Mouse (Mus musculus): ENCODE data around the gene Fahd1. TPM values are rescaled to one million over a fixed set of nuclear protein-coding genes. Genes with fewer than 3 reads are reported as not detected.
A peak's percentile ranks its signal among the peaks of the same experiment; 100 is the strongest.

The Fahd1 gene
- polyA plus RNA-seq, 1 experiment from 2014 or later: 41.2 TPM

GRCm38 (mm10) chr17:24893276-24893675 is 43.1 kb upstream of the Fahd1 start:
- no peak for TF ChIP-seq CTCF (IDR thresholded peaks at IDR 0.05)
- DNase-seq (ENCODE audit: low read depth, low spot score) (no peak), ATAC-seq (no peak)
- in situ Hi-C loops (cut with MboI; ENCODE audit: low pct_unique_long_range_greater_than_20kb): no loop called here
- ChIA-PET POLR2A (no interaction called here), CTCF (no interaction called here)
- H3K27me3 ChIP-seq: no peaks in the 10 kb centered on the region

GRCm38 (mm10) chr17:24892785-24893184 is 42.6 kb upstream of the Fahd1 start:
- ChIA-PET CTCF (no interaction called here), POLR2A (no interaction called here)
- in situ Hi-C loops (cut with MboI; ENCODE audit: low pct_unique_long_range_greater_than_20kb): no loop called here
- no peak for TF ChIP-seq CTCF (IDR thresholded peaks at IDR 0.05)
- ATAC-seq (no peak), DNase-seq (ENCODE audit: low read depth, low spot score) (no peak)
- no peaks in the 10 kb centered on the region for H3K27me3 ChIP-seq

GRCm38 (mm10) chr17:24891321-24891720 is 41.2 kb upstream of the Fahd1 start:
- DNase-seq (ENCODE audit: low read depth, low spot score) (no peak), ATAC-seq (no peak)
- TF ChIP-seq CTCF (IDR thresholded peaks at IDR 0.05): no peak
- ChIA-PET POLR2A (interaction anchor here (0.8 kb wide), 1 partner anchor 9 kb away, joined by 3 read pairs; no protein-coding TSS in a partner anchor), CTCF (interaction anchor here (1.6 kb wide), 1 partner anchor 48 kb away, joined by 3 read pairs; no protein-coding TSS in a partner anchor)
- in situ Hi-C loops (cut with MboI; ENCODE audit: low pct_unique_long_range_greater_than_20kb): no loop called here
- H3K27me3 ChIP-seq: no peaks in the 10 kb centered on the region

- in situ Hi-C loops (cut with MboI; ENCODE audit: low pct_unique_long_range_greater_than_20kb): no loop called here
These were observed 40.3 kb upstream of the Fahd1 start for GRCm38 (mm10) chr17:24890151-24891092.

GRCm38 (mm10) chr17:24888862-24889261 is 38.7 kb upstream of the Fahd1 start:
- DNase-seq (ENCODE audit: low read depth, low spot score) (no peak), ATAC-seq (no peak)
- in situ Hi-C loops (cut with MboI; ENCODE audit: low pct_unique_long_range_greater_than_20kb): loop anchor here (5.0 kb wide), 1 partner anchor 42 kb away; no protein-coding TSS in a partner anchor
- POLR2A ChIA-PET: interaction anchor here (1.0 kb wide), 1 partner anchor 164 kb away, joined by 3 read pairs; the partner anchor contains the start of gene Ndufb10
- TF ChIP-seq CTCF (IDR thresholded peaks at IDR 0.05): no peak
- no peaks in the 10 kb centered on the region for H3K27me3 ChIP-seq
- CTCF ChIA-PET: interaction anchor here (0.9 kb wide), 1 partner anchor 14 kb away, joined by 3 read pairs; no protein-coding TSS in a partner anchor

More at GRCm38 (mm10) chr17:24890151-24891092, 40.3 kb upstream of the Fahd1 start:
- no peak for ATAC-seq
- no peaks in the 10 kb centered on the region for H3K27me3 ChIP-seq
- no peak for DNase-seq (ENCODE audit: low read depth, low spot score)
- CTCF ChIA-PET: interaction anchor here (1.6 kb wide), 1 partner anchor 47 kb away, joined by 3 read pairs; no protein-coding TSS in a partner anchor
- POLR2A ChIA-PET: interaction anchor here (0.7 to 0.8 kb wide), 2 partner anchors 8 to 46 kb away, joined by 3 read pairs; no protein-coding TSS in a partner anchor
- TF ChIP-seq CTCF (IDR thresholded peaks at IDR 0.05): no peak

- ATAC-seq (no peak), DNase-seq (ENCODE audit: low read depth, low spot score) (no peak)
- ChIA-PET POLR2A (interaction anchor here (0.6 kb wide), 1 partner anchor 43 kb away, joined by 3 read pairs; no protein-coding TSS in a partner anchor), CTCF (no interaction called here)
- H3K27me3 ChIP-seq: no peaks in the 10 kb centered on the region
- in situ Hi-C loops (cut with MboI; ENCODE audit: low pct_unique_long_range_greater_than_20kb): loop anchor here (5.0 kb wide), 1 partner anchor 40 kb away; no protein-coding TSS in a partner anchor
- no peak for TF ChIP-seq CTCF (IDR thresholded peaks at IDR 0.05)
These were observed 37.3 kb upstream of the Fahd1 start for GRCm38 (mm10) chr17:24887291-24888080.

GRCm38 (mm10) chr17:24886932-24887271 is 36.7 kb upstream of the Fahd1 start:
- no peak for TF ChIP-seq CTCF (IDR thresholded peaks at IDR 0.05)
- no peak for ATAC-seq
- ChIA-PET POLR2A (interaction anchor here (1.0 kb wide), 1 partner anchor 48 kb away, joined by 4 read pairs; no protein-coding TSS in a partner anchor), CTCF (no interaction called here)
- DNase-seq (ENCODE audit: low read depth, low spot score): no peak
- no peaks in the 10 kb centered on the region for H3K27me3 ChIP-seq
- in situ Hi-C loops (cut with MboI; ENCODE audit: low pct_unique_long_range_greater_than_20kb): loop anchor here (5.0 kb wide), 1 partner anchor 40 kb away; no protein-coding TSS in a partner anchor

- POLR2A ChIA-PET: interaction anchor here (1.0 kb wide), 1 partner anchor 48 kb away, joined by 4 read pairs; no protein-coding TSS in a partner anchor
- no peak for TF ChIP-seq CTCF (IDR thresholded peaks at IDR 0.05)
- ATAC-seq (peak; percentile 91), DNase-seq (ENCODE audit: low read depth, low spot score) (peak; percentile 97)
- CTCF ChIA-PET: no interaction called here
- in situ Hi-C loops (cut with MboI; ENCODE audit: low pct_unique_long_range_greater_than_20kb): loop anchor here (5.0 kb wide), 1 partner anchor 39 kb away; no protein-coding TSS in a partner anchor
- no peaks in the 10 kb centered on the region for H3K27me3 ChIP-seq
These were observed 36.2 kb upstream of the Fahd1 start, which contains the start of the genes Nubp2 and Spsb3 for GRCm38 (mm10) chr17:24886134-24886931. Gene Nubp2 (minus strand): TSS chr17:24886349. Gene Spsb3 (plus strand): TSS chr17:24886643.

GRCm38 (mm10) chr17:24885356-24886133 is 35.4 kb upstream of the Fahd1 start:
- ChIA-PET CTCF (interaction anchor here (1.6 kb wide), 1 partner anchor 44 kb away, joined by 3 read pairs; no protein-coding TSS in a partner anchor), POLR2A (no interaction called here)
- H3K27me3 ChIP-seq: no peaks in the 10 kb centered on the region
- ATAC-seq (no peak), DNase-seq (ENCODE audit: low read depth, low spot score) (no peak)
- in situ Hi-C loops (cut with MboI; ENCODE audit: low pct_unique_long_range_greater_than_20kb): loop anchor here (5.0 kb wide), 1 partner anchor 38 kb away; no protein-coding TSS in a partner anchor
- no peak for TF ChIP-seq CTCF (IDR thresholded peaks at IDR 0.05)
